Mouse (Mus musculus) megakaryocyte, embryonic 14.5 days (primary cell): ENCODE measurements around the gene Pitpnc1. TPM values are rescaled to one million over a fixed set of nuclear protein-coding genes. Genes with fewer than 3 reads are reported as not detected.

ENCODE experiments used
- H3K27me3 ChIP-seq: replicated peaks from 2 replicates; pipeline ENCODE3; 2012; ENCODE audit warnings: inconsistent platforms
- H3K36me3 ChIP-seq: replicated peaks from 2 replicates; pipeline ENCODE3; 2012; ENCODE audit warnings: low read length, inconsistent platforms, mixed read lengths
- H3K4me1 ChIP-seq: 2 replicates; pipeline ENCODE4 v1.6.1; 2012; ENCODE audit warnings: inconsistent platforms
- H3K4me3 ChIP-seq: replicated peaks from 2 replicates; pipeline ENCODE3; 2012; ENCODE audit warnings: moderate library complexity, mild to moderate bottlenecking, inconsistent platforms
- H3K9me3 ChIP-seq: 2 replicates; pipeline ENCODE4 v1.6.1; 2012; ENCODE audit warnings: inconsistent platforms
- FLI1 ChIP-seq: IDR thresholded peaks from 2 replicates; pipeline ENCODE4 v1.6.1; 2012; ENCODE audit warnings: low read length, inconsistent platforms, mixed read lengths
- GATA1 ChIP-seq: IDR thresholded peaks from 3 replicates; pipeline ENCODE4 v1.6.1; 2012; ENCODE audit warnings: mixed read lengths, low read length, inconsistent platforms, borderline replicate concordance
- polyA plus RNA-seq: library from polyadenylated mRNA; stranded (reverse); fragments of >175 nt; gene quantifications from 2 replicates; pipeline ENCODE4 v1.2.3, GENCODE M21; 2012; ENCODE audit warnings: low replicate concordance; ENCODE audit not compliant: insufficient read depth

Pitpnc1 gene
- polyA plus RNA-seq, 1 experiment = 5.1 TPM

GRCm38 (mm10) chr11:107215111-107215510, 255.4 kb downstream of the Pitpnc1 start:
- no peak overlapping the region for H3K4me3 ChIP-seq
- H3K36me3 ChIP-seq = peaks cover 91% of the 10 kb centered on the region
- no peaks in the 10 kb centered on the region for H3K27me3 ChIP-seq
- no peaks in the 10 kb centered on the region for H3K9me3 ChIP-seq
- no peaks in the 10 kb centered on the region for H3K4me1 ChIP-seq
- TF ChIP-seq GATA1 = no peak
- TF ChIP-seq FLI1 = no peak

GRCm38 (mm10) chr11:107213745-107214144, 256.8 kb downstream of the Pitpnc1 start:
- Histone ChIP-seq H3K36me3 (peaks cover 91% of the 10 kb centered on the region), H3K9me3 (no peaks in the 10 kb centered on the region), H3K4me1 (no peaks in the 10 kb centered on the region), H3K27me3 (no peaks in the 10 kb centered on the region), H3K4me3 (no peak overlapping the region)
- TF ChIP-seq FLI1 = no peak
- TF ChIP-seq GATA1 = no peak

- Histone ChIP-seq H3K27me3 (no peaks in the 10 kb centered on the region), H3K36me3 (peaks cover 61% of the 10 kb centered on the region)
These were observed 260.7 kb downstream of the Pitpnc1 start for GRCm38 (mm10) chr11:107209818-107210217.

GRCm38 (mm10) chr11:107201773-107202172, 268.7 kb downstream of the Pitpnc1 start:
- peaks cover 4% of the 10 kb centered on the region for H3K9me3 ChIP-seq
- H3K36me3 ChIP-seq = no peaks in the 10 kb centered on the region
- peaks cover 10% of the 10 kb centered on the region for H3K4me1 ChIP-seq
- peaks cover 6% of the 10 kb centered on the region for H3K27me3 ChIP-seq
- H3K4me3 ChIP-seq = no peak overlapping the region
- TF ChIP-seq FLI1 (no peak), GATA1 (no peak)

More at GRCm38 (mm10) chr11:107209818-107210217, 260.7 kb downstream of the Pitpnc1 start:
- no peak overlapping the region for H3K4me3 ChIP-seq
- TF ChIP-seq FLI1 (no peak), GATA1 (no peak)
- H3K9me3 ChIP-seq = no peaks in the 10 kb centered on the region
- H3K4me1 ChIP-seq = no peaks in the 10 kb centered on the region

GRCm38 (mm10) chr11:107199281-107199680, 271.2 kb downstream of the Pitpnc1 start:
- Histone ChIP-seq H3K4me3 (no peak overlapping the region), H3K9me3 (peaks cover 4% of the 10 kb centered on the region), H3K36me3 (no peaks in the 10 kb centered on the region), H3K27me3 (peaks cover 4% of the 10 kb centered on the region), H3K4me1 (peaks cover 33% of the 10 kb centered on the region)
- TF ChIP-seq FLI1 (no peak), GATA1 (no peak)

GRCm38 (mm10) chr11:107195334-107195733, 275.2 kb downstream of the Pitpnc1 start:
- Histone ChIP-seq H3K27me3 (no peaks in the 10 kb centered on the region), H3K36me3 (no peaks in the 10 kb centered on the region), H3K9me3 (no peaks in the 10 kb centered on the region), H3K4me3 (peak overlapping the region; percentile 14), H3K4me1 (peaks cover 56% of the 10 kb centered on the region)
- TF ChIP-seq FLI1 (no peak), GATA1 (no peak)

- H3K27me3 ChIP-seq = no peaks in the 10 kb centered on the region
- peaks cover 16% of the 10 kb centered on the region for H3K36me3 ChIP-seq
- H3K9me3 ChIP-seq = no peaks in the 10 kb centered on the region
- no peak overlapping the region for H3K4me3 ChIP-seq
- H3K4me1 ChIP-seq = peaks cover 64% of the 10 kb centered on the region
- TF ChIP-seq FLI1 = no peak
- TF ChIP-seq GATA1 = no peak
These were observed 280.1 kb downstream of the Pitpnc1 start for GRCm38 (mm10) chr11:107190376-107190775.

- Histone ChIP-seq H3K27me3 (no peaks in the 10 kb centered on the region), H3K4me1 (peaks cover 49% of the 10 kb centered on the region), H3K4me3 (peak within 1 kb of the TSS; percentile 99), H3K9me3 (no peaks in the 10 kb centered on the region), H3K36me3 (peaks cover 31% of the 10 kb centered on the region)
- TF ChIP-seq FLI1 = no peak
- TF ChIP-seq GATA1 = no peak
These were observed 281.6 kb downstream of the Pitpnc1 start, which contains the start of gene Nol11 for GRCm38 (mm10) chr11:107188565-107189552. Gene Nol11 (minus strand): TSS chr11:107189381.

GRCm38 (mm10) chr11:107183777-107184176, 286.7 kb downstream of the Pitpnc1 start:
- Histone ChIP-seq H3K9me3 (no peaks in the 10 kb centered on the region), H3K36me3 (peaks cover 80% of the 10 kb centered on the region), H3K27me3 (no peaks in the 10 kb centered on the region), H3K4me1 (peaks cover 11% of the 10 kb centered on the region; the same call in 1 of the 2 replicates), H3K4me3 (no peak overlapping the region)
- TF ChIP-seq FLI1 (no peak), GATA1 (no peak)

- no peaks in the 10 kb centered on the region for H3K9me3 ChIP-seq
- H3K36me3 ChIP-seq = peaks cover 7% of the 10 kb centered on the region
- peaks cover 4% of the 10 kb centered on the region for H3K27me3 ChIP-seq
- no peak overlapping the region for H3K4me3 ChIP-seq
- peaks cover 14% of the 10 kb centered on the region for H3K4me1 ChIP-seq
- no peak for TF ChIP-seq GATA1
- TF ChIP-seq FLI1 = no peak
These were observed 309.3 kb downstream of the Pitpnc1 start for GRCm38 (mm10) chr11:107161215-107161614.
